Mouse (Mus musculus): ENCODE results near the gene Lsmem1. TPM values are rescaled to one million over a fixed set of nuclear protein-coding genes. Genes with fewer than 3 reads are reported as not detected.

The Lsmem1 gene
- polyA plus RNA-seq, 2 experiments = 1.9 to 2.0 TPM

DNA sequence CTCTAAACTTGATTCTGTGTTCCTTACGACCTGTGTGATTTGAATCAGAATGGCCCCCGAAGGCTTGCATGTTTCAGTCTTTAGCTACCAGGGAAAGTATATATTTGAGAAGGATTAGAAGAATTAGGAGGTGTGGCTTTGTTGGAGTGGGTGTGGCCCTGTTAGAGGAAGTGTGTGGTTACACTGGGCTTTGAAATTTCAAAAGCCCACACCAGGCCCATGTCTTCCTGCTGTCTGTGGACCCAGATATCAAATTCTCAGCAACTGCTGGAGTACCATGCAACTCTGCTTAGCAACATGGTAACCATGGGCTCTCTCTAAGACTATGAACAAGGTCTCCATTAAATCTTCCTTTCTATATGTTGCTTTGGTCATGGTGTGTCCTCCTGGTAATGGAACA is 27.7 kb downstream of the Lsmem1 start:
- no peak overlapping the region for H3K4me2 ChIP-seq (replicated peaks; ENCODE audit: low read depth, low read length, severe bottlenecking)
- H3K9ac ChIP-seq (ENCODE audit: low read depth, low read length, severe bottlenecking) = no peak overlapping the region
- ATAC-seq (ENCODE audit: low FRiP score, low read depth) (no peak), DNase-seq (ENCODE audit: low spot score) (no peak)
- H3K27me3 ChIP-seq (ENCODE audit: control insufficient read depth, insufficient read depth, low read length) = no peaks in the 10 kb centered on the region
- no peak overlapping the region for H3K27ac ChIP-seq (replicated peaks; ENCODE audit: low read depth, low read length)
- H3K4me1 ChIP-seq (ENCODE audit: control insufficient read depth, insufficient read depth, low read length) = no peaks in the 10 kb centered on the region
- H3K36me3 ChIP-seq (ENCODE audit: control insufficient read depth, insufficient read depth, low read length) = no peaks in the 10 kb centered on the region
- WGBS = 88% methylated on average over 2 of the region's 2 CpGs
- H3K9me3 ChIP-seq (ENCODE audit: control insufficient read depth, low read length) = no peaks in the 10 kb centered on the region
- no peak for TF ChIP-seq POLR2A (IDR thresholded peaks at IDR 0.05; ENCODE audit: borderline replicate concordance, extremely low read depth, insufficient read depth, insufficient read length)
- no peak overlapping the region for H3K4me3 ChIP-seq (replicated peaks; ENCODE audit: low read length)

GRCm38 (mm10) chr12:40169675-40170074 is 29.6 kb downstream of the Lsmem1 start:
- Histone ChIP-seq H3K4me1 (ENCODE audit: control insufficient read depth, insufficient read depth, low read length) (no peaks in the 10 kb centered on the region), H3K9me3 (ENCODE audit: control insufficient read depth, low read length) (no peaks in the 10 kb centered on the region), H3K4me2 (replicated peaks; ENCODE audit: low read depth, low read length, severe bottlenecking) (no peak overlapping the region), H3K4me3 (replicated peaks; ENCODE audit: low read length) (no peak overlapping the region), H3K27ac (replicated peaks; ENCODE audit: low read depth, low read length) (no peak overlapping the region), H3K27me3 (ENCODE audit: control insufficient read depth, insufficient read depth, low read length) (no peaks in the 10 kb centered on the region), H3K9ac (ENCODE audit: low read depth, low read length, severe bottlenecking) (no peak overlapping the region), H3K36me3 (ENCODE audit: control insufficient read depth, insufficient read depth, low read length) (no peaks in the 10 kb centered on the region)
- TF ChIP-seq POLR2A (IDR thresholded peaks at IDR 0.05; ENCODE audit: borderline replicate concordance, extremely low read depth, insufficient read depth, insufficient read length) = no peak
- 98% methylated on average over 1 of the region's 1 CpGs for WGBS
- DNase-seq (ENCODE audit: low spot score) (no peak), ATAC-seq (ENCODE audit: low FRiP score, low read depth) (no peak)

DNA sequence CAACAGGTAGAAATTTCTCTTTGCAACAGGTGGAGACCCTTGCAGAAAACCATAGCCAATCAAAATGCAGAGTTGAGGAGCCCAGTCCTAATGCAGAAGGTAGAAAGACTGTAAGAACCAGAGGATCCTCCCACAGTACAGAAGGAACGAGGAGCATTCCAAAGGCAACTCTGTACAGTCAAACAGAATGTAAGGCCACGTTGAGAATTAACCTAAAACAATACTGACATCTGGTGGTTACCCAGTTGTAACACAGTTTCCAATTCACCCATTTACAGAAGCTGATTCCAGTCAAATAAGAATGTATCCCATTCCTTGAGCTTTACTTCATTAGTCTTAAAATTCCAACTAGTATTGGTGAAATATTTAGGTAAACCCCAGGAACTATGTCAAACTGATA is 34.7 kb downstream of the Lsmem1 start:
- no peak for TF ChIP-seq POLR2A (IDR thresholded peaks at IDR 0.05; ENCODE audit: borderline replicate concordance, extremely low read depth, insufficient read depth, insufficient read length)
- H3K4me3 ChIP-seq (replicated peaks; ENCODE audit: low read length) = no peak overlapping the region
- 4% methylated on average over 2 of the region's 2 CpGs for WGBS
- no peaks in the 10 kb centered on the region for H3K36me3 ChIP-seq (ENCODE audit: control insufficient read depth, insufficient read depth, low read length)
- H3K27me3 ChIP-seq (ENCODE audit: control insufficient read depth, insufficient read depth, low read length) = no peaks in the 10 kb centered on the region
- H3K9me3 ChIP-seq (ENCODE audit: control insufficient read depth, low read length) = no peaks in the 10 kb centered on the region
- H3K4me1 ChIP-seq (ENCODE audit: control insufficient read depth, insufficient read depth, low read length) = no peaks in the 10 kb centered on the region
- H3K9ac ChIP-seq (ENCODE audit: low read depth, low read length, severe bottlenecking) = no peak overlapping the region
- peak; percentile 60; the same call in 1 of the 2 replicates for ATAC-seq (ENCODE audit: low FRiP score, low read depth)
- H3K27ac ChIP-seq (replicated peaks; ENCODE audit: low read depth, low read length) = no peak overlapping the region
- DNase-seq (ENCODE audit: low spot score) = peak; percentile 80
- H3K4me2 ChIP-seq (replicated peaks; ENCODE audit: low read depth, low read length, severe bottlenecking) = no peak overlapping the region

DNA sequence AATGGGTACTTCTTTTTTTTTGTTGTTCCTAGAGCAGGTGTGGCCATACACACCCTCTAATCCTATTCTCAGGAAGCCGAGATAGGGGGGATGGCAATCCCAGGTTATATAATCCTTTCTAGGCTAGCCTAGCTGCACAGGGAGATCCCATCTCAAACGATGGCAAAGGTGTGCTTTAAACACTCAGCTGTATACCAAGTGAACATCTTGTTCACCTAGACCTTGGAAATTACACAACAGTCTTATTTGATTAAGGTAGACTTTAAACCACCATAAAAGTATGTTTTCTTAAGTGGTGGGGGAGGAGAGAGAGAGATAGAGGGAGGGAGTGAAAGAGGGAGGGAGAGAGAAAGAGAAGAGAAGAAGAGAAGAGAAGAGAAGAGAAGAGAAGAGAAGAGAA is 38.5 kb downstream of the Lsmem1 start:
- no peak overlapping the region for H3K4me2 ChIP-seq (replicated peaks; ENCODE audit: low read depth, low read length, severe bottlenecking)
- H3K9me3 ChIP-seq (ENCODE audit: control insufficient read depth, low read length) = no peaks in the 10 kb centered on the region
- no peak overlapping the region for H3K9ac ChIP-seq (ENCODE audit: low read depth, low read length, severe bottlenecking)
- ATAC-seq (ENCODE audit: low FRiP score, low read depth) (no peak), DNase-seq (ENCODE audit: low spot score) (no peak)
- H3K36me3 ChIP-seq (ENCODE audit: control insufficient read depth, insufficient read depth, low read length) = no peaks in the 10 kb centered on the region
- H3K27ac ChIP-seq (replicated peaks; ENCODE audit: low read depth, low read length) = no peak overlapping the region
- TF ChIP-seq POLR2A (IDR thresholded peaks at IDR 0.05; ENCODE audit: borderline replicate concordance, extremely low read depth, insufficient read depth, insufficient read length) = no peak
- no peak overlapping the region for H3K4me3 ChIP-seq (replicated peaks; ENCODE audit: low read length)
- no peaks in the 10 kb centered on the region for H3K27me3 ChIP-seq (ENCODE audit: control insufficient read depth, insufficient read depth, low read length)
- no peaks in the 10 kb centered on the region for H3K4me1 ChIP-seq (ENCODE audit: control insufficient read depth, insufficient read depth, low read length)
- 76% methylated on average over 2 of the region's 2 CpGs for WGBS

DNA sequence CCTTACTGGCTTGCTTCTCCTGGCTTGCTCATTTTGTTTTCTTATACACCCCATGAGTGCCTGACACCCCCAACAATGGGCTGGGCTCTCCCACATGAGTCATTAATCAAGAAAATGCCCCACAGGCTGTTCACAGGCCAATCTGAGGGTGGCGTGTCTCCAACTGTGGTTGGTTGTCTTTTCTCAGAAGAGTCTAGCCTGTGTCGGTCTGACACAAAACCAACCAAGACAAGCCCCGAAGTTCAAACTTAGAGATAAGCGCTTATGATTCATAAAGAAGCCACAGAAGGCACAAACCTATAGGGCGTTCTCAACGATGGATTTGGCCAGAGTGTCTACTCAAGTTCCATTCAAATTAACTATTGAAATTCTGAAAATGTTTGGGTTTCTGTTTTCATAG is 45.1 kb downstream of the Lsmem1 start:
- WGBS = 92% methylated on average over 6 of the region's 6 CpGs
- ATAC-seq (ENCODE audit: low FRiP score, low read depth) = no peak
- no peak for TF ChIP-seq POLR2A (IDR thresholded peaks at IDR 0.05; ENCODE audit: borderline replicate concordance, extremely low read depth, insufficient read depth, insufficient read length)

More for the DNA sequence above, 45.1 kb downstream of the Lsmem1 start:
- Histone ChIP-seq H3K4me2 (replicated peaks; ENCODE audit: low read depth, low read length, severe bottlenecking) (no peak overlapping the region), H3K36me3 (ENCODE audit: control insufficient read depth, insufficient read depth, low read length) (no peaks in the 10 kb centered on the region), H3K27ac (replicated peaks; ENCODE audit: low read depth, low read length) (no peak overlapping the region), H3K27me3 (ENCODE audit: control insufficient read depth, insufficient read depth, low read length) (no peaks in the 10 kb centered on the region), H3K9me3 (ENCODE audit: control insufficient read depth, low read length) (no peaks in the 10 kb centered on the region), H3K4me3 (replicated peaks; ENCODE audit: low read length) (no peak overlapping the region), H3K4me1 (ENCODE audit: control insufficient read depth, insufficient read depth, low read length) (no peaks in the 10 kb centered on the region), H3K9ac (ENCODE audit: low read depth, low read length, severe bottlenecking) (no peak overlapping the region)
- DNase-seq (ENCODE audit: low spot score) = no peak
